Mouse (Mus musculus) liver, postnatal 0 days (tissue): ENCODE measurements around the gene Gm973. TPM values are rescaled to one million over a fixed set of nuclear protein-coding genes. Genes with fewer than 3 reads are reported as not detected.
A peak's percentile ranks its signal among the peaks of the same experiment; 100 is the strongest.

Experiments
- ATAC-seq: fragments of 200-750 bp; cut with Nextera tagmentation; 2 replicates; pipeline ENCODE4 v1.8.0; 2017; ENCODE audit warnings: mild to moderate bottlenecking, moderate library complexity
- DNase-seq: peaks from one replicate; pipeline ENCODE4 v3.0.0-alpha.2; 2016
- H3K27ac ChIP-seq: fragments of 300-500 bp; sonication (generic); 2 replicates; pipeline ENCODE4 v1.5.1; 2014; ENCODE audit warnings: antibody characterized with exemption, moderate library complexity, mild to moderate bottlenecking, low read depth
- H3K27me3 ChIP-seq: fragments of 300-500 bp; sonication (generic); 2 replicates; pipeline ENCODE4 v1.6.1; 2014; ENCODE audit warnings: low read length, control low read depth, mixed read lengths; ENCODE audit not compliant: insufficient read depth
- H3K36me3 ChIP-seq: fragments of 300-500 bp; sonication (generic); replicated peaks from 2 replicates; pipeline ENCODE4 v1.6.1; 2014; ENCODE audit warnings: mild to moderate bottlenecking, control low read depth, low read length, moderate library complexity, mixed read lengths; ENCODE audit not compliant: insufficient read depth
- H3K4me1 ChIP-seq: fragments of 300-500 bp; sonication (generic); 2 replicates; pipeline ENCODE4 v1.6.1; 2014; ENCODE audit warnings: antibody characterized with exemption, mild to moderate bottlenecking, control low read depth; ENCODE audit not compliant: insufficient read depth
- H3K4me2 ChIP-seq: fragments of 300-500 bp; sonication (generic); 2 replicates; pipeline ENCODE4 v1.6.1; 2014; ENCODE audit warnings: low read depth, mild to moderate bottlenecking, low read length, moderate library complexity, mixed read lengths
- H3K4me3 ChIP-seq: fragments of 300-500 bp; sonication (generic); 2 replicates; pipeline ENCODE4 v1.5.1; 2014; ENCODE audit warnings: low read depth, low read length
- H3K9ac ChIP-seq: fragments of 300-500 bp; sonication (generic); replicated peaks from 2 replicates; pipeline ENCODE4 v1.6.1; 2014; ENCODE audit warnings: mild to moderate bottlenecking, moderate library complexity
- H3K9me3 ChIP-seq: fragments of 300-500 bp; sonication (generic); 2 replicates; pipeline ENCODE4 v1.6.1; 2016; ENCODE audit warnings: mild to moderate bottlenecking, control low read depth, low read length, mixed read lengths
- CTCF ChIP-seq: sonication (generic); IDR thresholded peaks from 2 replicates; pipeline ENCODE4 v1.5.1; 2016; ENCODE audit warnings: antibody characterized with exemption, low read depth
- EP300 ChIP-seq: IDR thresholded peaks from 2 replicates; pipeline ENCODE4 v1.6.1; 2016; ENCODE audit warnings: antibody characterized with exemption, low read depth, mild to moderate bottlenecking
- WGBS: fragments of 180-500 bp; shearing (Covaris S2); extraction: QIAGEN DNeasy Blood & Tissue Kit; methylation state at CpG from one replicate; pipeline ENCODE4 v1.1.7; 2014; ENCODE audit not compliant: insufficient replicate concordance; 5-methylcytosine and 5-hydroxymethylcytosine counted together
- polyA plus RNA-seq: library from polyadenylated mRNA; unstranded; fragments of >200 nt; fragmentation: Nextera tagmentation; extraction: Ambion mirVana; gene quantifications from 2 replicates; pipeline ENCODE4 v1.2.1, GENCODE M21; 2015

Gm973 gene
- polyA plus RNA-seq, 1 experiment from 2014 or later = not detected

GRCm38 (mm10) chr1:59656244-59657171 lies 140.4 kb downstream of the Gm973 start:
- no peak overlapping the region for H3K27ac ChIP-seq
- H3K4me3 ChIP-seq = no peak overlapping the region
- no peak for ATAC-seq
- WGBS = 85% methylated on average over 7 of the region's 7 CpGs
- DNase-seq = no peak
- TF ChIP-seq EP300 (no peak), CTCF (0 out of 2 replicates have a peak, but pooled peaks have one; percentile 13)
- no peaks in the 10 kb centered on the region for H3K27me3 ChIP-seq
- H3K9ac ChIP-seq = no peak overlapping the region
- no peak overlapping the region for H3K4me2 ChIP-seq
- peaks cover 20% of the 10 kb centered on the region for H3K36me3 ChIP-seq
- H3K4me1 ChIP-seq = 0 out of 2 replicates have a peak, but pooled peaks cover 2% of the 10 kb centered on the region
- no peaks in the 10 kb centered on the region for H3K9me3 ChIP-seq

DNA sequence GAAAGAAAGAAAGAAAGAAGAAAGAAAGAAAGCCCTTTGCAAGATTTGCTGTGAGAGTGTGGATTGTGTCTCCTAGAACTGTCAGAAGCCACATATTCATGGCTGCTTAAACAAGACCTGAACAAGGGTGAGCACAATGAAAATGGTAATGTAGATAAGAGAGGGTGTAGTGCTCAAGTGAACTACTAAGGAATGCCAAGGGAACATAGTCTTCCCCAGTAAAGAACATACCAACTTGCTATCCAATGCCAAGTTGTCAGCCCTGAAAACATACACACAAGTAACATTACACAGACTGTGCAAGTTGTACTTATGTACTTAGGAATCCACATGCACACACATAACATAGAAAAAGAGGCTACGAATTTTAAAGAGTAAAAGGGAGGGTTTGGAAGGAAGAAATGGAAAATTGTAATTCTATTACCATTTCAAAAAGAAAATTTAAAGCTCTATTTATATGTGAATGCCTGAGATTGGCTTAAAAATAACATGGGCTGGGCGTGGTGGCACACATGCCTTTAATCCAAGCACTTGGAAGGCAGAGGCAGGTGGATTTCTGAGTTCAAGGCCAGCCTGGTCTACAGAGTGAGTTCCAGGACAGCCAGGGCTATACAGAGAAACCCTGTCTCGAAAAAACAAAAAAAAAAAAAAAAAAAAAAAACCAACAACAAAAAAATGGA lies 147.5 kb downstream of the Gm973 start:
- Histone ChIP-seq H3K9ac (no peak overlapping the region), H3K27me3 (no peaks in the 10 kb centered on the region), H3K9me3 (no peaks in the 10 kb centered on the region), H3K36me3 (0 out of 2 replicates have a peak, but pooled peaks cover 3% of the 10 kb centered on the region), H3K4me1 (peaks cover 10% of the 10 kb centered on the region), H3K4me3 (no peak overlapping the region), H3K27ac (no peak overlapping the region), H3K4me2 (no peak overlapping the region)
- ATAC-seq = no peak
- WGBS = 79% methylated on average over 2 of the region's 3 CpGs
- TF ChIP-seq EP300 (no peak), CTCF (no peak)
- DNase-seq = no peak

DNA sequence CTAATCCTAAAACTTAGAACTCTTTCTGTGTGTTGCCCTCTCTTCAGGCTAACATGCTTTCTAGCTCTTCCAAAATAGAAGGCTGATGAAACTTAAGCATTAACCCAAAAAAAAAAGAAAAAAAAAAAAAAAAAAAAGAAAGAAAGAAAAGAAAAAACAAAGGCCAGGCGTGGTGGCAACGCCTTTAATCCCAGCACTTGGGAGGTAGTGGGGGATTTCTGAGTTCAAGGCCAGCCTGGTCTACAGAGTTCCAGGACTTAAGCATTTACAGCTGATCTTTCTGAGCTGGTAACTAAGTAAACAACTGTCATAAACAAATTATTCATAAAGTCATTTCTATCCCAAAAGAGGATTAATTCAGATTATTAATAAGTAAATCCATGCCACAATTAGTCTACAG lies 152.8 kb downstream of the Gm973 start:
- Histone ChIP-seq H3K4me2 (peak overlapping the region; percentile 69), H3K4me3 (0 out of 2 replicates have a peak overlapping the region, but pooled peaks have one; percentile 93), H3K27ac (no peak overlapping the region), H3K9me3 (no peaks in the 10 kb centered on the region), H3K27me3 (no peaks in the 10 kb centered on the region), H3K9ac (no peak overlapping the region), H3K36me3 (0 out of 2 replicates have a peak, but pooled peaks cover 3% of the 10 kb centered on the region), H3K4me1 (peaks cover 18% of the 10 kb centered on the region)
- ATAC-seq (no peak), DNase-seq (no peak)
- TF ChIP-seq CTCF (no peak), EP300 (no peak)
- WGBS = 77% methylated on average over 2 of the region's 2 CpGs

GRCm38 (mm10) chr1:59669962-59670630 lies 154.0 kb downstream of the Gm973 start:
- peak overlapping the region; percentile 93 for H3K4me3 ChIP-seq
- DNase-seq (peak; percentile 53), ATAC-seq (peak; percentile 67)
- peak overlapping the region; percentile 99 for H3K9ac ChIP-seq
- peaks cover 18% of the 10 kb centered on the region for H3K4me1 ChIP-seq
- H3K9me3 ChIP-seq = no peaks in the 10 kb centered on the region
- H3K27me3 ChIP-seq = no peaks in the 10 kb centered on the region
- under 1% methylated on average over 29 of the region's 54 CpGs for WGBS
- peak overlapping the region; percentile 69 for H3K4me2 ChIP-seq
- peak overlapping the region; percentile 98 for H3K27ac ChIP-seq
- TF ChIP-seq CTCF (no peak), EP300 (no peak)
- 0 out of 2 replicates have a peak, but pooled peaks cover 3% of the 10 kb centered on the region for H3K36me3 ChIP-seq

- peaks cover 18% of the 10 kb centered on the region for H3K4me1 ChIP-seq
- DNase-seq (peak; percentile 88), ATAC-seq (peak; percentile 94)
- 0 out of 2 replicates have a peak, but pooled peaks cover 3% of the 10 kb centered on the region for H3K36me3 ChIP-seq
- H3K27me3 ChIP-seq = no peaks in the 10 kb centered on the region
- peak within 1 kb of the TSS; percentile 93 for H3K4me3 ChIP-seq
- TF ChIP-seq CTCF = no peak
- peak within 1 kb of the TSS; percentile 69 for H3K4me2 ChIP-seq
- WGBS = 1% methylated on average over 33 of the region's 36 CpGs
- H3K27ac ChIP-seq = peak within 1 kb of the TSS; percentile 98
- H3K9ac ChIP-seq = peak within 1 kb of the TSS; percentile 99
- no peaks in the 10 kb centered on the region for H3K9me3 ChIP-seq
Measured at GRCm38 (mm10) chr1:59670641-59671168, 154.6 kb downstream of the Gm973 start, which contains the start of gene Sumo1. TSS of gene Sumo1 (minus strand) at chr1:59670834.
